Mouse (Mus musculus): Measurements from ENCODE around the gene Htr3b.

The Htr3b gene

DNA sequence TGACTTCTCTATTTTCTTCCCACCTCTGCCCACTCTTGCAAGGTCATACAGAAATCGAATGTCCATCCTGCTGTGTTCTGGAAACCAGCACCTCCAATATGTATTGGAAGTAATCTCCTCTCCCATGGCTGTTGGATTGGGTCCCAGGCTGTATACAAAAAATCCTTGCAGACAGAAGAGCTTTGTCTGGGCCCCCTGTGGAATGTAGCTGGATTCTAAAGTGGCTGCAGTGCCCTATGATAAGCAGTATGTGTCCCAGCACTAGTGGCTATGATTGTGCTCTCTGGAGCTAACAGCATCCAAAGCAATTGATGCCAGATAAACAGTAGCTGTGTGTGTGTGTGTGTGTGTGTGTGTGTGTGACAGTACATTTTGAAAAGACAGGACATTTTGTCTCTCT lies 22.4 kb downstream of the Htr3b start:
- in situ Hi-C loops (cut with MboI, MseI), result no loop called here

DNA sequence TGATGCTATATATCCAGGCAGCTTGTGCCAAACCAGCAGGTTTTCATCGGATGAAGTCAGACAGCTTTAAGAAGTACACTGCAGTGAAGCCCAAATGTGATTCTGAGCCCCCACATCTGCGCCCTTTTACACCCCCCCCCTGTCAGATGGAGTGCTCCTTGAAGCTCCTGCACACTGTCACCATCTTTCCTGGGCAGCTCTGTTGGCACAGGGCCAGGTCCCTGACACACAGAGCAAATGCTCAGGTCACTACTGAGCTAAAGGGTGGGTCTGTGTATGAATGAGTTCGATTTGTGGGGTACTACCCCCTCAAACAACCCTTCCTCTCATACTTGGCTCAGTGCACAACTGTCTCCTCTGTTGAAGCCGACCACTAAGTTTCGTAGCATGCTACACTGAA lies 35.4 kb downstream of the Htr3b start:
- in situ Hi-C loops (cut with MboI, MseI), result no loop called here

DNA sequence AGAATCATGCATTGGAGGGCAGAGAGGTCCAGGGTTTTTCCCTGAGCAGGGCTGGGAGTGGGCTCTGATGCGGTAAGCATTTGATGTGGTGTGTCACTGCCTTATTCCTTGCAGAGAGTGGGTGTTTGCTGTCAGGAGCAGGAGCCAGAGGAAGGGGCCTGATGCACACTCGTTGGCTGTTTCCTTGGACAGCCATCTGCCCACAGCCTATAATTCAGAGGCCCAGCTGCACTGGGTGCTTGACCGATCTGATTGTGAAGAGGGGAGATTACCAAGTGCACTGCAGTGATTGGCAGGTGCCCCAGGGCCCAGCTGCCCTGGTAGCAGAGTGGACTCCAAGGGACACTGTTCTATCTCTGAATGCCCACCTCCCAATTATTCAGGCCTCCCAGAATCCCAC lies 36.0 kb downstream of the Htr3b start:
- in situ Hi-C loops (cut with MboI, MseI), result no loop called here

DNA sequence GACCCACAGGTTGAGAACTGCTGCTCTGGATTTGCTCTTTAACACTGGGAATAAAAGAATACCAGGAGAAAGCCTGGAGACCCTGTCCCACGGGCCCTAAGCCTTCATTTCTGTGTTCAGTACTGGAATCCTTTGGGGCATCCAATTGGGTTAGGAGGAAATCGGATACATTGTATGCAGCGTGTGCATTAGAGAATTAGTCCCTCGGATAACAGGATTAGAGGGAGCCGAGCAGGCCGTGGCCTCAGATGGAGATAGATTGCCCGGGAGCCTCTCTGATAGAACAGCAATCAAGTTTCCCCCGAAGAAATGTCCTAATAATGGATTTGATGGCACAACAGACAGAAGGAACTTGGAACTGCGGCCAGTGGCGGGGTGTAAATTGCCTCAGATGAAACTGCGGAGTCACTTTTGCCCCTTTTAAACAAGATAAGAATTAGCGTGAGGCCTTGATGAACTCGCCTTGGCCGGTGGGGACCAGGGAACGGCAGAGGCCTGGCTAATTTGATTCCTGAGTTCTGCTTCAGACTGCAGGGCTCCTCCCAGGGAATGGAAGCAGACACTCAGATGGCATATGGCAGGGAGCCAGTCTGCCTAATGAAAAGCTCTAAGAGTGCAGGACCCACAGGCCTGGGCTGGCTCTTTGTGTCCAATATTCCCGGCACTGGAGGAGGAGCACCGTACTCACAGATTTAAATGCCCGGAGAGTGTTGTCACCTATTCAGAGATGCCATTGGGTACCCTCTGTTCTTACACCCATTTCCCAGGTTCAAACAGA lies 48.6 kb downstream of the Htr3b start:
- in situ Hi-C loops (cut with MboI, MseI), result no loop called here

DNA sequence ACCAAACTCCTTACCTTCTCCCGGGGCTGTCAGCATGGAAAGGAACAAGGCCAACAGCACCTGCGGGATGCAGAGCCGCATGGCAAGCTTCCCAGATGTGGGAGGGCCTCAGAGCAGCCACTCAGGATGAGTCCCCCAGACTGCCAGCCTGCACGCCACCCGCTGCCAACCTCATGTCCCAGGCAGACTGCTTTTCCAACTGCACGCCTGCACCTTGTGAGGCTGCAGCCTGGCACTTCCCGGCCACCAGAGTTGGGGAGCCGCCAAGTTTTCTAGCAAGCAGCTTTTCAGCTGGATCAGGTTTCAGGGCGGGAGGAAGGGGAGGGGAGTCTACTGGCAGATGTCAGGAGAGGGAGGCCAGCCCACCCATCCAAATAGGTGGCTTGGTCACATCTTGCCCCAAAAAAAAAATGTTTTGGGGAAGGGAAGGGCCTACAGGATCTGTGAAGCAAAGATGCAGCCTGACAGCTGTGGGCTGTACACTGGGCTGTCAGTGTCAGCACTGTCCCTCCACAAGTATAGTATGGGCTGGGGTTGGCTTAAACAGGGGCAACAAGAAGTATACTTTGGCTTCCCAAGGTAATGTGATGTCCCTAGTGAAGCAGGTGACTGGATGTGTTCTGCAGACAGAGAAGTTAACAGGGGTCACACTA lies 53.8 kb downstream of the Htr3b start, which contains the start of gene Htr3a:
TSS of gene Htr3a (minus strand) at position 215 of the 653 bp plus-strand sequence.
- in situ Hi-C loops (cut with MboI, MseI), result no loop called here

DNA sequence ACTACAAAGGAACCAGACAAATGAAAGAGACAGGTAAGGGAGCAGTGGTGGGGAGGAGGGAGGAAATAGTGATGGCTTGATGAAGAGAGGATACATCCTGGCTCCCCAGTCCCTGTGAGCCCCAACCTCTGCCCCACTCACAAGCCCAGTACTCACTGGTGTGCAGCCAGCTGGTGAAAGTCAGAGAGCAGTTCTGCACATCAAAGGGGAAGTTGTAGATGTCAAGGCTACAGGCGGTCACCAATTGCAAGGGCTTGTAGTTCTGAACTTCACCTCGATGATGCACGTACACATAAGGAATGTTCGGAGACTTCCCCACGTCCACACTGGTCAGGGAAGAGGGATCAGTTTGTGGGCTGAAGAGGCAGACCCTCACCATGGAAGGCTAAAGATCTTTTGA lies 60.4 kb downstream of the Htr3b start:
- in situ Hi-C loops (cut with MboI, MseI), result no loop called here

DNA sequence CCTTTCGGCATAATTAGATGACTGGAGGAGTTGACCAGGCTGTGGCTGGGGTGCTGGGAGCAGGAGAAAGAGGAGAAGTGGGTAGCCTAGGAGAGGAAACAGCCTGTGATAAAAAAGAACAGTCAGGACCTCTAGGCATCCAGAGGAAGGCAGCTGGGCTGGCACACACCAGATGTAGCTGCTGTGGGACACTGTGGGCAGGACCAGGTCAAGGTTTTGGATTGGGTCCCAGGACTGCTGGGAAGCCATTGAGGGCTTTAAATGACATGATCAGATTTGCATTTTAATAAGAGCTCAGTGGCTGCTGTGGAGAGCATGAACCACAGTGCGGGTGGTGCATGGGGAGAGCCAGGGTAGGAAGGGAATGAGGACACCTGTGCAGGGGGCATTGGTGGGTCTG lies 61.0 kb downstream of the Htr3b start:
- in situ Hi-C loops (cut with MboI, MseI), result no loop called here

- in situ Hi-C loops (cut with MboI, MseI), result loop anchor here (10.0 kb wide), 1 partner anchor 254 kb away; no protein-coding TSS in a partner anchor
These were observed 66.2 kb downstream of the Htr3b start for GRCm38 (mm10) chr9:48898551-48898950.

DNA sequence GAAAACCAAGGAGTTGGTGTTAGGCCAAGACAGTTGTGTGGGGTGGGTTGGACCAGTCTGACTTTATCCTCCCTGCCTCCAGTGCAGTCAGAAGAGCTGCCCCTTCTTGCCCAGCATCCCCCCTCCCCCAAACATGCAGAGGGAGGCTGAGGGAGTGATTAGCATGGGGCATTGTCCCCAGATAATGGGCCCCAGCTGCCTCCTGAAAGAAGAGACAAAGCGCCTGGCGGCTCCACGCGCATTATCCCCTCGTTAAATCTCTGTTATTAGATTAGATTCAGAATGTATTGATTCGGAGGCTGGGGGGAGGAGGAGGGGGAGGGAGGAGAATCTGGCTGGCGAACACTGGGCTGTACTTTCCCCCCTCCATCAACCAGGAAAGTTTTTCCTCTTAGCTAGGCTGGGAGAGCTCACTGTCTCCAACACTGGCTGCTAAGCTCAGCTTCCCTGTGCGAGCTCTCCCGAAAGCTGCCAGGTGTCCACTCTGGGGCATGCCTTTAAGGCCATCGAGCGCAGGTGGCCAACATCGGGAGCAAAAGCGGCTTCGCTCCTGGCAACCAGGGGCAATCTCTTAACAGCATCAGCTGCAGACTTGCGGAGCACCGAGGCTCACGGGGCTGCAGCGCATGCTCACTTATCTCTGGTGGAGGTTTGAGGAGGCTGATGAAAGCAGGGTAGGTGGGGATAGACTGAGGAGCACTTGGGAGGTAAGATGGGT lies 68.8 kb downstream of the Htr3b start:
- in situ Hi-C loops (cut with MboI, MseI), result loop anchor here (10.0 kb wide), 1 partner anchor 251 kb away; no protein-coding TSS in a partner anchor

- in situ Hi-C loops (cut with MboI, MseI), result loop anchor here (10.0 kb wide), 1 partner anchor 250 kb away; no protein-coding TSS in a partner anchor
These were observed 70.0 kb downstream of the Htr3b start for GRCm38 (mm10) chr9:48894755-48895154.

GRCm38 (mm10) chr9:48893986-48894385 lies 70.8 kb downstream of the Htr3b start:
- in situ Hi-C loops (cut with MboI, MseI), result loop anchor here (10.0 kb wide), 1 partner anchor 249 kb away; no protein-coding TSS in a partner anchor

GRCm38 (mm10) chr9:48889093-48889492 lies 75.7 kb downstream of the Htr3b start:
- in situ Hi-C loops (cut with MboI, MseI), result no loop called here
